Mouse (Mus musculus) cerebellum, adult 11 months (tissue): Measurements from ENCODE around the gene Il34.
"Not testable (repeated sequence)": the region's sequence is repeated elsewhere in the genome, so short reads cannot be mapped to it uniquely, and the experiment has no call there.

Experiments used
- DNase-seq: peaks from one replicate; pipeline ENCODE4 v3.0.0; 2022

Il34 gene

DNA sequence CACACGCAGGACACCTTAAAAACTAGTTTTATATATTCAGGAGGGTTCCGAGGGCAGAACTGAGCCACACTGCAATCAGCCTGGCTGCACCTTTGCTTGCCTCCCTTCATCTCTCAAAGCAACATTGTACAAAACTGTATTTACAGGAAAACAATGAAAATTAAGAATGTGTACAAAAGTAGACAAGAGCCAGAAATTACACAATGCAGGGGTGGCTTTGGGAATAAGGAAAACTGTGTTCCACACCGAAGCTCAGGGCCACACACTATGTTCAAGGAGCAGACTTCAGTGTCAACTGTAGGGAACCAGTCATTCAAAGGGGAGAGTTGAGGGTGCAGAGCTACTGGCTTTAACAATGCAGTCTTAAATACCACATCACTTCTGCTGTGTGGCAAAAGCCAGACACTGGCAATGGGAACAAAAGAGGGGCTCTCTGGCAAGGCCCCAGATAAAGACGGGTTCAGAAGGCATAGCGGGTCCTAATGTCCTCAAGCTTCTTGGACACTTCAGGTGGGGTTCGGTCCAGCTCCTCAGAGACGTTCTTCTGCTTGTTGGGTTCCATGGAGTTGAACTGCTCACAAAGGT, 4.8 kb upstream of the Il34 start:
- no peak for DNase-seq

DNA sequence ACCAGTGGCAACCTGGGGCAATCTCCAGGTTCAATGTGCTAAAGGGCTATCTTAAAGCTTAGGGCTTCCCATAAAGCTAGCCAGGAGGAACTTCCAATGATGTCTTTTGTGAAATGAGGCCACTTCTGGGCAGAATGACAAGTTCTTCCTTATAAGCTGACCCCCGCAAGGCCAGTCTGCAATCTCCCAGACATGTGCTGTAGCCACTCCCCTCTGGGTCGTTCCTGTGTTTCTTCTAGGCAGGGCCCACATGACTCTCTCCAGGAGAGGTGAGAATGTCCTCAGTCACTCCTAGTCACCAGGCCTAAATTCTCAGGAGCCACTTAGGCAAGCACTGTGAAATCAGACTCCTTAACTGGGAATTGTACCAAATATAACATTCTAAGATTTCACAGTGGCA, 4.1 kb upstream of the Il34 start:
- DNase-seq, result no peak

DNA sequence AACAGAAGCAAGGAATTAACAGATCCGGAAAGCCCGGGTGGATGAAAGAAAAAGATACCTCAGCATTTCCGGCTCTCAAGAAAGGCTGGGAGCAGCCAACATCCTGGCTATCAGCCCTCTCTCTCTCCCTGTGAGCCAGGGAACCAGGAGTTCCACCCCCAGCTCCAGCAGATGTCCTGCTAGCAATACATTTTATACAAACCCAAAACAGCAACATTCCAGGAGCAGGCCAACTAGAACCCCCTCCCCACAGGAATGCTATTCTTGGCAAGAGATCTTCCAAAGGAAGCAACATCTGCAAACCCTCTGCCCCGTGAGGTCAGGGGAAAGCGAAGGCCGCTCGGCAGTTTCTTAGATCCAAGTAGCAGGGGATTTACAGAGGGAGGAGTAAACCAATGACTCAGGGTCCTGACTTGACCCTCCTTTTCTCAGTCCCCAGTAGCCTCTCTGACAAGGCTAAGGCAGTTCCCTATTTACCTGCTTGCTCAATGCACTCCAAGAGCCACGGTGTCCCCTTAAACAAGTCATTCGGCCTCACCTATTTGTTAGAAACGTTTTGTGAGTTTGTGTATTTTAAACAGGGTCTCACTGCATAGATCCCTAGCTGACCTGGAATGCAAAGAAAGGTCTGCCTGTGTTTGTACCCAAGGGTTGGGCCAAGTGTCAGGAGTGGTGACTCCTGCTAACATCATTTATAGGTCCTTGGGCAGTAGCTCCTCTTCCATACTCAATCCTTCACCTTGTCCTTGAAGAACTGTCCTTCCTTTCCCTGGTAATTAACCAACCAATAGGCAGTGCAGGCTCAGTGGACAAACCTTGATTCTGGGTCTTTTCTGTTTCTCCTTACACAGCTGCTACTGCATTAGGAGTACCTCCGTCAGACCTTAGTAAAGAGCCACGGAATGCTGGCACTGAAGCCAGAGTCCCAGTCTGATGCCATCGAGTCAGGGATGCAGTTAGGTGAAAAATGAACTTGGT, 3.1 kb upstream of the Il34 start:
- DNase-seq, result no peak

DNA sequence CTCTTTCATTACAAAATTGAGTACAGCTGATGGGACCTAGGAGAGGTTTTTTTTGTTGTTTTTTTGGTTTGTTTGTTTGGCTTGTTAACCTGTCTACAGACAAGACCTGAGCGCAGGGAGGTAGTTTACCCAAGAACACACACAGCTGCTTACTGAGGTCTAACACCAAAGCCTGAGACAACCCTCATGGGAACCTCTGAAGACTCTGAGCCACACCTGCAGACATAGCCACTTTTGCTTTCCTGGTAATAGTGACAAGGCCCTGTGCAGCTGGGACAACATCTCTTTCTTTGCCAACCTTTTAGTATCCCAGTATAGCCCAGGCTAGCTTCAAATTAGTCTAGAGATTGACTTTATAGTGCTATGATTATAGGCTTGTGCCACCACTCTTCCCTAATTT, 422 bp upstream of the Il34 start:
- no peak for DNase-seq

DNA sequence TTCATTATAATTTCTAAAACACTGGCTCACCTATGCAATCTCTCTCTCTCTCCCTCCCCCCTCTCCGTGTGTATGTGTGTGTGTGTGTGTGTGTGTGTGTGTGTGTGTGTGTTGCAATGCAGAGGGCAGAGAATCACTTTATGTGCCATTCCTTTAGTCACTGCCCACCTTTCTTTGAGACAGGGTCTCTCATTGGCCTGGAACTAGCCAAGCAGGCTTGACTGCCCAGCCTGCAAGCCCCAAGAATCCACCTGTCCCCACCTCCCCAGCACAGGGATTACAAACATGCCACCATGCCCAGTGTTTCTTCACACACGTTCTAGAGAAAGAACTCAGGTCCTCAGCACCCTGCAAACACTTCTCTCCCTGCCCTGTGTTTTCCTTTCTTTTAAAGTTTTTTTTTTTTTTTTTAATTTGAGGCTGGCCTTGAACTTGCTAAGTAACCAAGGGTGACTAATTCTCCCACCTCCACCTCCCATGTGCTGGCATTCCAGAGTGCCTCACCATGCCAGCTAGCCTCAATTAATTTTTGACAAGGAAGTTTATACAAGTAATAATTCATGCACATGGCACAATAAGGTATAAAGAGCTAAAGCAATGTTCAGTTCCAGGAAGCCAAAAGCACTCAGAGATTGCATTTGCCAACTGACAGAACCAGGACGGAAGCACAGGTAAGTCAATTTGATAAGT, 754 bp downstream of the Il34 start:
- DNase-seq, result no peak

DNA sequence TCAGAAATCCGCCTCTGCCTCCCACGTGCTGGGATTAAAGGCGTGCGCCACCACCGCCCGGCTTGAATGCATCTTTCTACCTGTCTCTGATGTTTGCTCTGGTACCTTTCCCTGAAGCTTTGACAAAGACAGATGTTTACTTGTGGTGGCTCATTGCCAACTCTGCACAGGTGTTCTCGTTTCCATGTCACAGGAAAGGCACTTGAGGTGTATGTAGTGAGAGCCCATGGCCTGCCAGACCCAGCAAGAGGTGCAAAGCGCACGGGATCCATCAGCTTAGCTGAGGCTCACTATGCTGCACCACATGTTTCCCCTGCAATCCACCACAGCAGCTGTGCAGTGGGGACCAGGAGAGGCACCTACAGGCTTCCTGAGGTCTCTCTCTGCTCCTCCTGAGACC, 1.9 kb downstream of the Il34 start:
- DNase-seq, result no peak

DNA sequence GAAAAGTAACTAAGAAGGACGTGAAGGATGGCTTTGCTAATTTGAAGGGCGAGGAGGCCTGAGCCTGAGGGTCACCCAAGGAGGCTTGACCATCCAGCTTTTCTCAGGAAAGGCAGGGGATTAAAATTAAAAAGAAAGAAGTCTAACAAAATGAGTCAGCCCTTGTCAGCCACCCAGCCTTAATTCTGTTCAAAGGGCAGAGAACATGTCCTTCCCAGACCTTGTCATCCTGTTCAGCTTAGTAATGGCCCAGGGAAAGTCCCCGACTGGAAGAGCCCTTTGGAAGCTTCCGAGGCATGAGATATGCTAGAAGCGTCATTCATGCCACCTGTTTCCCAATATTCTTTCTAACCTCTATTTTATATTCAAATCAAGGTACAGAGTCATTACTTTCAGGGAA, 2.7 kb downstream of the Il34 start:
- DNase-seq, result no peak

DNA sequence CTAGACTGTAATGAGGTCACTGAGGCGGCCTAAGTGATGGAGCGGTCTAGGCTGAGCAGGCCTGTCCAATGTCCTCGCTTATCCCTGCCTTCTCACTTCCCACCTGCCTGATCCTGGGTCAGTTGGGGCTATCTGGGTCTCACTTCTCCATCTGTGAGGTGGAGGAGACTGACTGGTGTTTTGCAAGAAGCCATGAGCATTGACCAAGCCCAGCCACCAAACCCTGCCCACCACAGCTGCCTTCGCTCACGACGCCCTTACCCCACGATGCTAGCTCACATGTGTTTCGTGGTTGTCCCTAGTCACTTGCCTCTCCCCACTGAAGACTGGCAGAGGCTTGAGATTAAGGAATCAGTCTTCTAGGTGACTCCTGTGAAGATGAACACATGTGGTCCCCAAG, 8.6 kb downstream of the Il34 start:
- DNase-seq, result no peak

DNA sequence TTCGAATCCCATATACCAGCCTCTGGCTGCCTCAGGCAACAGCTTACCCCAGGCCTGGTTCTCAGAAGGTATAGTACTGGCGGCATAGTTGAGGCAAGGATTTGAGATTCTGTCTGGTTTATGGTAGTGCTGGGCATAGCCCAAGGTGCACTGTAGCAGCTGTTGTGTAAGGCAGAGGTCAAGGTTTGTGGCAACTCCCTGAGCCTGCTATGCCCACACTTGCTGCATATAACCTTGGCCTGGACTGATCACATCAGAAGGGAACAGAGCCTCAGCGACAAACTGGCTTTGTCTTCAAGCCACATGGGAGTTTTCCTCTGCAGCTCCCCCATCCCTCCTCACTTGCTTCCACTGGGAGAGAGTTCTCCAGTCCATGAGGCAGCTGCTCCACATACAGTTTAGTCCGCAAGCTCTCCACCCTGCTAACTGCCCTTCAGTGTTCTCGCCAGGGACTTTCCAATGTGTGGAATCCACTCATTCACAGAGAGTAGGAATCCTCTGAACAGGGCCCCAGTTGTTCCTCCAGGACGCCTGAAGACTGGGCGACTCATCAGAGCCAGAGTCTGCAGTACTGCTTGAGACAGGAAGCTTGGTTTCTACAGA, 11.3 kb downstream of the Il34 start:
- DNase-seq, result no peak

DNA sequence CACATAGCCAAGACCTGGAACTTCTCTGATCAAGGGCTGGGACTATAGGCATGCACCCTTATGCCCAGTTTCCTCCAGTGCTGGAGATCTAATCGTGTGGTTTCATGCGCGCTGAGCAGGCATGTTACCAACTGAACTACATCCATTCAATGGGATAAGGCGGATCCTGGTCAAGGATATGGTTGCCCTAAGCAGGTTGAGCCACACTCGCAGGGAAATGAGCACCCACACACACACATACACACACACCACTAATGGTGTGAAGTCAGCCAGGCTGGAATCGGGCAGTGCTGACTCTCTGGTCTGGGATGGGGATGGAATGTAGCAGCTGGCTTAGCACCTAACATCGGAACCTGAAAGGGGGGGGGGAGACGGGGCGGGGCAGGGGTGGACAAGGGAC, 11.8 kb downstream of the Il34 start:
- no peak for DNase-seq

DNA sequence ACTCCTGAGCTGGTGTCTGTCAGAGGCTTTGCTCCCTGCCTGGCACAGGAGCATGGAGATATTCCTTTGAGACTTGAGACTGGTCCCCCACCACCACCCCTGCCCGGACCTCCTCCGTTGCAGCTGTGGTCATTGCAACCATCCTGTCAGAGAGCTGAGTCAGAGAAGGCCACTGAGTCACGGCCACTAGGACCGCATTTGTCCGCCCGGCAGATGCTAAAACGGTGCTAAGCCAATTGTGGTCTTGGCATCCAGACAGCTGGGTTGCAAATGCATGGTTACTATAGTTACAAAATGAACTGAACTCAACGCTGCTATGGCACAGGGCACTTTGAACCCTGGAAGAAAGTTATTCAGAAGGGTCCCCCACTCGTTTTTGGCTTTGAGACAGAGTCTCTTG, 12.2 kb downstream of the Il34 start:
- no peak for DNase-seq

DNA sequence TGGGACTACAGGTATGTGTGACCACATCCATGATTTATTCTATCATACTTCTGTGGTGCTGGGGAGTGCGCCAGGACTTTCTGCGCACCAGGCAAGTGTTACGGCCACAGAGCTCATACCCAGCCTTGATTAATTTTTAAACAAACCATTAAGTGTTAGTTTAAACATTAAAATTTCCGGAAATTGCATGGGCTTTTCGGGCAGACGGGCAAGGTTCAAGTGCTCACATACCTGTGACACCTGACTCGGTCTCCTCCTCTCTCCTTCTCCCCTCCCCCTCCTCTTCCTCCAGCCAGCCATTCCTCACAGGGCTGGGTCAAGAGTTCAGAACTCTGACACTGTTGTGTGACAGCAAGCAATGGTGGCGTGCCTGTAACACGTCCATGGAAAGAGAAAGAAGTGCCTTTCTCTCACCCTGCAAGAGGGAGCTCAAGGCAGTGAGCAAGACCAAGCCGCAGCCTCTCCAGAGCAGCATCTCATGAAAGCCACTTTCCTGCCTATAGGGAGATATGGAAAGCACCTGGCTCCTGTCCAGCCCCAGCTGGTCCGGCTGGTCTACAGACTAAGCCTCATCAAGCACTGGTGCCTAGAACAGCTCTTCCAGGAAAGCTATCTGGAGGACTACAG, 13.0 kb downstream of the Il34 start:
- no peak for DNase-seq

DNA sequence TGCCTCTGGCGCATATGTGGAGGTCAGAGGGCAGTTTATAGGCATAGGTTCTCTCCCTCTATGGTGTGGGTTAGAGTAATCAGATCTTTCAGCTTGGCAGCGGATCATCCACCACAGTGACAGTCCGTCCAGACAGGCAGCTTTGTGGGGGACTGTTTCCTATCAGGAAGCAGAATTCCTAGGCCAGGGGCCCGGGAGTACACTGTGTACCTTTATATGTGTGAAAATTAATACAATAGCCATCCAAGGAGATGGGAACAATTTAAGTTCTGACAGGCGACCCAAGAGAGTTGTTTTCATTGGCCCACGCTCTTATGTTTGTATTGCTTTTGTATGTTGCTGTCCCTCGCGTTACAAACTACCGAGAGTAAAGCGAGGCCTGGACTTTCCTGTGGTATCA, 14.6 kb downstream of the Il34 start:
- DNase-seq, result no peak

DNA sequence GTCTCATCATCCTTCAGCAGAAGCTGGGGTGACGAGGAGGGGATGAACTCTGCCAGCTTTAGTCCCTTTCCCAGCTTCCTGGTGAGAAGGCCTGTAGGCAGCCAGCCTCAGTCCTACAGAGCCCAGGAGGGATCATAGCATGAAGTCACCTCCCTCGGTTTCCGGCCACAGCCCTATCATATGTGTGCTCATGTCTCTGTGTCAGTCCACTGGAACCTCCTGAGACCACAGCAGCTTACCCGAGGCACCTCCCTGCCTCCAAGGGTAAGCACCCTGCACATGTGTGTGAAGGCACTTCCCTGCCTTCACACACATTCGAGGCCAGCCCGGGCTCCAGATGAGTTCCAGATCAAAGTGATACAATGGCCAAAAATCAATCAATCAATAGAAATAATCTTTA, 15.5 kb downstream of the Il34 start:
- DNase-seq, result no peak

DNA sequence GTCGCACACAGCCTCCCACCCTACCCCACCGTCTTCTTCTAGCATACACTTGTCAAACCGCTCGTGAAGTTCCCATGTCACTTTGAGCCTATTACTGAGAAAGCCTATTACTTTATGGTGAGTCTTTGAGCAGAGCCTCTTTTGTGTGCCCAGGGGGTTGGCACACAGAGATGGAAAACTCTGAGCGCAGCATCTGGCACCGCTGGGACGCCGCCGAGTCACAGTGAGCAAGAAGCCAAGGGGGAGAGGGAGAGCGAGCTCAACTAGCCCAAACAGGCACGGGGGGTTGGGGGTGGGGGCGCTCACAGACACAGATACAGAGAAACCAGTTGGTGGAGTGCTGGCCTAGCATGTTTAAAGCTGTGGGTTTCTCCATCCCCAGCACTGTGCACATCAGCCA, 16.2 kb downstream of the Il34 start:
- DNase-seq, result no peak

DNA sequence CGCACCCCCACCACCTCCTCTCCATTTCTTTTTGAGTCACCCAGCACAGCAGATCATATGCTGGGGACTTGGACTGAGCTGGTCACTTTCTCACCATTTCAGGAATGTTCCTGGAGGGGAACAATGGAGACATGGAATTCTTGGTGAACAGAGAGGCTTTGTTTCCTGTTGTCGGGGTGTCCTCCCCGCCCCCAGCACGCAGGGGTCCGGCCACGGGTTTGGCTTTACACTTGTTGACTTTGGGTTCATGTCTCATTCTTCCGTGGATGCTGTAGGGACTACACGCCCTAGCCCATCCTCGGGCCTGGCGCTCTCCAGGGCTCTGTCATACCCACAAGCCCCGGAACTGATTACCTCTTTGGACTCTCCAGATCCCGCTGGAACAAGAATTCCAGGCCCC, 16.7 kb downstream of the Il34 start:
- no peak for DNase-seq

DNA sequence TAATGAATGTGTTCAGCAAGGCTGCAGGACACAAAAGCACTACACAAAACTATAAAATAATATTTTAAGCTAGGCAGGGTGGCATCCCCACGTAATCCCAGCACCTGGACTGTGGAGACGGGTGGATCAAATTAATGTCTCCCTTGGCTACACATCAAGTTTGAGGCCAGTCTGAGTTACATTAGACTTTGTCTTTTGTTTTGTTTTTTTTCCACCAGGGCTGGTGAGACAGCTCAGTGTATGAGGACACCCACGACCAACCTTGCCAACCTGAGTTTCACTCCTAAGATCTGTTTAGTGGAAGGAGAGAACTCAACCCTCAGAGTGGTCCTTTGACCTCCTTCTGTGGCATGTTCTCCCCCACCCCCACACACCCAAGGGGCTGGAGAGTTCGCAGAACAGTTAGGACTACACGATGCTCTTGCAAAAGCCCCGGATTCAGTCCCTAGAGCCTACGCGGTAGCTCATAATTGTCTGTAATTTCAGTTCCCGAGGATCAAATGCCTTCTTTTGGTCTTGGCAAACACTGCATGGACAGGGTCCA, 18.2 kb downstream of the Il34 start:
- no peak for DNase-seq

DNA sequence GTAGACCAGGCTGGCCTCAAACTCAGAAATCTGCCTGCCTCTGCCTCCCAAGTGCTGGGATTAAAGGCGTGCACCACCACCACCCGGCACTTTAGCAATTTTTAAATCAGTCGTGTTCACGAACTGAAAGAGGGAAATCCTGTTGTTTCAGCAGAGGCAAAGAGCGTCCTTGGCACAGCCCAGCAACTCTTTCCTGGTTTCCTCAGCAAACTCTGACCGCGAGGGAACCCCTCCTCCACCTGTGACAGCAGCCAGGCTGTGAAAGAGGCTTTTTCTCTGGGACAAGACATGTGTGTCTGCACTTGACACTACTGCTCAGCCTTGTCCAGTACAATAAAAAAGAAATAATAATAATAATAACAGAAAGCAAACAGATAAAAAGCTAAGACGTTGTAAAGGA, 18.8 kb downstream of the Il34 start:
- DNase-seq, result no peak

DNA sequence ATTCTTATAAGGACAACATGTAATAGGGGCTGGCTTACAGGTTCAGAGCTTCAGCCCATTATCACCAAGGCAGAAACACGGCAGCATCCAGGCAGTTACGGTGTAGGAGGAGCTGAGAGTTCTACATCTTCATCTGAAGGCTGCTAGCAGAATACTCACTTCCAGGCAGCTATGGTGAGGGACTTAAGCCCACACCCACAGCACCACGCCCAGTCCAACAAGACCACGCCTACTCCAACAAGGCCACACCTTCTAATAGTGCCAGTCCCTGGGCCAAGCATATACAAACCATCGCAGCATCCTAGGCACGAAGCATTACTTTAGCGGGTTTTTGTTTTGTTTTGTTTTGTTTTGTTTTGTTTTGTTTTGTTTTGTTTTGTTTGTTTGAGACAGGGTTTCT, 19.2 kb downstream of the Il34 start:
- not testable (repeated sequence) for DNase-seq

DNA sequence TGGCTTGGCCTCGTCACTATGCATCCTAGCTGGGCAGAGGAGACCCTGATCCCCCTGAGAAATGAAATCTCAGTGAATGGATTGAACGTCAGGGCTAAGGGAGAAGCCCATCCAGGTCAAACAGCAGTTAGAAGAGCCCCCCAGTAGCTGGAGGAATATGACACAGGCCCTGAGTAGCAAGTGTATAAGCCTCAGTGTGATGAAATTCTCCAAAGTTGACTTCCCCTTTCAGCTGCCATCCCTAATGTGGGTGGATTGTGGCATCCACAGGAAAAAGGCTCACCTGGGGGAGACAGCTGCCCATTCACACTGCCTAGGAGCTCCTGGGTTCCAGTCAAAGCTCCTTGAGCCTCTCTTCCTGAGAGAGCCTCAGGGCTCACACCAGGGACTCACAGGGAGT, 20.4 kb downstream of the Il34 start:
- DNase-seq, result no peak

DNA sequence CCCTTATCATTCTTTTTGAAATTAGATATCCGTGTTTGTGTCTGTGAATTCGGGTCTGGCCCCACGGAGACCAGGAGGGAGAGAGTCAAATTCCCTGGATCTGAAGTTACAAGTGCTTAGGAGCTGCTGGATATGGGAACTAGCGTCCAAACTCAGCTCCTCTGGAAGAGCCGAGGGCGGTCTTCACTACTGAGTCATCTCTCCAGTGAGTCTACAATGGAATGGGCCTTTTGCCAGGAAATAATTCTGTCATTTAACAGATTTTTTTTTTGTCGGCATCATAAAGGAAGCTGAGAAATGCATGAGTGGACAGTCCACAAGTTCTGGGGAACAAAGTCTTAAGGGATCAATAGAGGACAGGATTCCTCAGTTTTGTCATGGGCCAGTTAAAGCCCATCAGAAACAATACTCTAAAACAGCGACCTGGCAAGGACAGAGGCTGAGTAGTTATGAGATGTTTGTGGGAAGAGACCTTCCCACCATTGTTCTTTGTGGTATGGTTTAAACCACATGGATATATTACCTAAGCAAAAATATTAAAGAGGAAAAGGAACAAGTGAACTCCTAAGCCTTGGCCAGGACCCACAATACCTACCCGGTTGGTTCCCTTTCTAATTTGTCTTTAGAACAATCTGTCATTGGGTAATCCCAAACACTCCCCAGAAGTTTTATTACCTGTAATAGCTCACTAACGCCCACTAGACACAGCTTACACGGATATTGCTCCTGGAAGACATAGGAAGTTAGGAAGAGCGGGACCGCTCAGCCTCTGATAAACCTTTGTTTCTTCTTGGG, 25.6 kb downstream of the Il34 start:
- no peak for DNase-seq

DNA sequence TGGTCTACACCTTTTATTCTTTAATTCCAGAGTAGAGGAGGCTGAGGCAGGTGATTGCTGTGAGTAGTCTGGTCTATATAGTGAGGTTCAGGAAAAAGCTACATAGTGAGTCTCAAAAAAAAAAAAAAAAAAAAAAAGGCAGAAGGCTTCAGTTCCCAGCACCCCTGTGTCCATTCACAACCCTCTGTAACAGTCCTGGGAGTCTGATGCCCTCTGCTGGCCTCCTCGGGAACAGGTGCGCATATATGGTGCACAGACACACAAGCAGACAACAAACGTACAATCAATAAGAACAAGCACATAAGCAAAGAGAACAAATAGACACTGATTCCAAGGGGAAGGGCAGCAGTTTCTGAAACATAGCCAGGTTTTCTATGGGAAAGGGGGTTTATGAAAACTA, 29.4 kb downstream of the Il34 start:
- DNase-seq, result no peak
